Mouse (Mus musculus) brain, embryonic 14.5 days (tissue): ENCODE results near the gene Clstn2.

Source experiments
- CTCF ChIP-seq: fragments of 200-500 bp; IDR thresholded peaks from 2 replicates; pipeline ENCODE4 v1.5.1; 2012; ENCODE audit warnings: inconsistent platforms, mild to moderate bottlenecking, moderate library complexity, borderline replicate concordance; ENCODE audit not compliant: insufficient read depth, insufficient read length; ENCODE audit errors: extremely low read depth
- POLR2A ChIP-seq: fragments of 200-500 bp; IDR thresholded peaks from 2 replicates; pipeline ENCODE4 v1.6.1; 2012; ENCODE audit warnings: mild to moderate bottlenecking, inconsistent platforms, borderline replicate concordance; ENCODE audit not compliant: poor library complexity, insufficient read depth, insufficient read length, severe bottlenecking; ENCODE audit errors: extremely low read depth

DNA sequence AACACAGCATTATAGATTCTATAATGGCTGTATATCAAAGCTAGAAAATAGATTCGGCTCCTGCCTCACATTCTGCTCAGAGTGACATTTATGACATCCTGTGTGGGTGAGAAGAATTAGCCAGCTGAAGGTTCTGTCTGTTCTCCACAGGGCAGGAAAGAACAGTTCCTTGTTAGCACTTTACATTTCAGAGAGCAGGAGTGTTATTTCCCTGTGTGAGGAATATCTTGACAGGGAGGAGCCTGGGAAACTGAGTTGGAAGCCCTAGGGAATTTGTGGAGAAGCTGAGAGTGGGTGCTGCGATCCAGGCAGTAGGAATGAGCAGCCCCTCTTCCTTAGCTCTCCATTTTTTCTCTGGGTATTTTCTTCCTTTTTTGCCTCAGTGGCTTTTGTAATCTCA, 286.4 kb downstream of the Clstn2 start:
- TF ChIP-seq CTCF (no peak), POLR2A (no peak)
